Mouse (Mus musculus): ENCODE measurements around the gene Ackr3. TPM values are rescaled to one million over a fixed set of nuclear protein-coding genes. Genes with fewer than 3 reads are reported as not detected.

Ackr3 gene
- total and polyA plus RNA-seq, 3 experiments = 13.1 to 34.4 (median 23.1) TPM

DNA sequence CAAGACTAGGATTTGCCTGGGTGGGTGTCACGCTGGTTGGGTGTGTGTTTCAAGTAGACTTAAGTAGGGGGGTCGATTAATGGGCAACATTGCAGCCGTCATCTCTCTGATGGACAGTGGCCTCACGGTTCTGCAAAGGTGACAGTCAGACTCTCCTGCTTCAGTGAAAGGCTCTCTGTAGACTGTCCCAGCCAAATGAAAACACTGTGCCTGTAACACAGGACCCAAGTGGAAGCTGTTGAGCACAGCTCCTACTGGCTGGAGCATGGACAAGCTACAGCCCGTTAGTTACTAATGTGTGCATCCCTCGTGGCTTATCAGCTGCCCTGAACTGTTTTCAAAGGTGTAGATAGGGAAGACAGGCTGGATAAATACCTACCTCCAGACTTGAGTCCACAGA lies 3.5 kb downstream of the Ackr3 start:
- Histone ChIP-seq H3K4me1 (ENCODE audit: control insufficient read depth in 1 of 2, insufficient read depth in 2 of 2) (peaks cover 36 to 67% of the 10 kb centered on the region in 2 experiments), H3K36me3 (replicated peaks in 1 of 2; ENCODE audit: control insufficient read depth in 1 of 2, insufficient read depth in 1 of 2, low read length in 1 of 2) (peaks cover 3 to 53% of the 10 kb centered on the region in 2 experiments), H3K9me3 (replicated peaks; ENCODE audit: low read length) (no peaks in the 10 kb centered on the region), H3K9ac (ENCODE audit: insufficient read depth, low read depth) (no peak overlapping the region), H3K4me2 (ENCODE audit: insufficient read depth, low read depth, poor library complexity, severe bottlenecking) (peak overlapping the region; percentile 82), H3K4me3 (replicated peaks in 1 of 3; ENCODE audit: low read depth in 2 of 3, low read length in 2 of 3, poor library complexity in 1 of 3) (peak overlapping the region in 2 of 3 experiments; percentile 75 to 82), H3K27me3 (replicated peaks) (no peaks in the 10 kb centered on the region), H3K79me2 (replicated peaks; ENCODE audit: control insufficient read depth, extremely low read depth, insufficient read depth, poor library complexity, severe bottlenecking) (peaks cover 57% of the 10 kb centered on the region), H3K27ac (ENCODE audit: insufficient read depth, low read depth) (no peak overlapping the region)
- in situ Hi-C loops (cut with MboI; ENCODE audit: low pct_ligation_motif_present, low pct_unique_long_range_greater_than_20kb, low sequenced_read_pairs) = loop anchor here (10.0 kb wide), 1 partner anchor 388 kb away; no protein-coding TSS in a partner anchor
- dilution Hi-C loops (cut with MboI; ENCODE audit: extremely low pct_ligation_motif_present, extremely low pct_unique_long_range_greater_than_20kb, low sequenced_read_pairs) = no loop called here
- no peak for DNase-seq (ENCODE audit: extremely low read depth)
- TF ChIP-seq MEF2A (IDR thresholded peaks at IDR 0.05; ENCODE audit: borderline replicate concordance, low read depth, low read length) = no peak
- TF ChIP-seq MAZ (IDR thresholded peaks at IDR 0.05; ENCODE audit: low read depth, low read length) = no peak
- TF ChIP-seq PAX5 (IDR thresholded peaks at IDR 0.05; ENCODE audit: low read length) = no peak
- no peak for TF ChIP-seq GABPA (IDR thresholded peaks at IDR 0.05; ENCODE audit: insufficient replicate concordance, low read depth, low read length)
- no peak for TF ChIP-seq ZMIZ1 (IDR thresholded peaks at IDR 0.05; ENCODE audit: low read depth, low read length)
- TF ChIP-seq RAD21 (IDR thresholded peaks at IDR 0.05; ENCODE audit: low read depth, low read length) = no peak
- no peak for TF ChIP-seq POLR2AphosphoS2 (IDR thresholded peaks at IDR 0.05; ENCODE audit: low read depth, low read length)
- TF ChIP-seq NELFE (IDR thresholded peaks at IDR 0.05; ENCODE audit: low read depth, low read length) = no peak
- no peak for TF ChIP-seq JUN (IDR thresholded peaks at IDR 0.05; ENCODE audit: insufficient read depth, low read depth, low read length)
- TF ChIP-seq CHD1 (IDR thresholded peaks at IDR 0.05; ENCODE audit: low read depth, low read length) = no peak
- TF ChIP-seq JUND (conservative IDR thresholded peaks at IDR 0.05; ENCODE audit: low read depth, low read length) = no peak
- no peak for TF ChIP-seq KAT2A (IDR thresholded peaks at IDR 0.05; ENCODE audit: insufficient replicate concordance, low read length)
- TF ChIP-seq SMC3 (IDR thresholded peaks at IDR 0.05; ENCODE audit: low read depth, low read length) = no peak
- no peak for TF ChIP-seq HCFC1 (IDR thresholded peaks at IDR 0.05; ENCODE audit: low read depth, low read length)
- TF ChIP-seq CHD2 (IDR thresholded peaks at IDR 0.05; ENCODE audit: low read length) = no peak
- TF ChIP-seq NRF1 (IDR thresholded peaks at IDR 0.05; ENCODE audit: low read depth, low read length) = no peak
- TF ChIP-seq ZC3H11A (IDR thresholded peaks at IDR 0.05; ENCODE audit: low read depth, low read length) = no peak
- no peak for TF ChIP-seq MAFK (IDR thresholded peaks at IDR 0.05; ENCODE audit: insufficient replicate concordance, low read length)
- no peak for TF ChIP-seq TCF12 (IDR thresholded peaks at IDR 0.05; ENCODE audit: low read depth, low read length)

DNA sequence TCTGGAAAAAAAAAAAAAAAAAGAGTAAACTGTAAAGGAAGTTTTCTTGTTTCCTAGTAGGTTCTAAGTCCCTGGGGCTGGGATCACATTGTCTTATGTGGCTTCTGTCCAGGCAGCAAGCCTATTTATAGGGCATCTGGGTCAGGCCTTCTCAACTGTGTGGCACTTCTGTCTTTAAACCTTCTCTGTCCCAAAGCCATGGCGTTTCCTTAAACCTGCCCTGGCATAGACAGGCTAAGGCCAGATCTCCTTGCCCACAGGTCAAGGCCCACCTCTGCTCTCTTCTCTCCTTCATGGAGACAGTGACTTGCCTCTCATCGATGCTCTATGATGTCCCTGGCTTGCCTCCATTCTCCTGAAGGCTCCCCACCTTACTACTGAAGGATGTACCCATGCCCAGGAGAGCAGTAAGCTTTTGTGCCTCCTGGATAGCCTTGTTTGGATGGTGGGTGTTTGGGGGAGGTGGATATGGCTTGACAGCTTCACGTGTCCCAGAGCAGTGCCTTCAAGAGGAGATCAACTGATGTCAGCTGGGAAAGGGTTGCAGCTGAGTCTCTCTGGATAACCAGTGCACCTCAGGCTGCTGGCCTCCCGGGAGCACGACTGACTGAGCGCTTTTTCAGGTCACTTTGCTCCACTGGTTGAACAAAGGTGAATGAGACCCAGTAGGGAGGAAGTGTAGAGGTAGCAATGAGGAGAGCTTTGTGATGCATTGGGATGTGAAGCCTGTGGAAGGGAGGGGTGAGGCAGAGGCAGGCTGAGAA lies 4.1 kb downstream of the Ackr3 start:
- DNase-seq (ENCODE audit: extremely low read depth) = no peak
- dilution Hi-C loops (cut with MboI; ENCODE audit: extremely low pct_ligation_motif_present, extremely low pct_unique_long_range_greater_than_20kb, low sequenced_read_pairs) (no loop called here), in situ Hi-C loops (cut with MboI; ENCODE audit: low pct_ligation_motif_present, low pct_unique_long_range_greater_than_20kb, low sequenced_read_pairs) (loop anchor here (10.0 kb wide), 1 partner anchor 387 kb away; no protein-coding TSS in a partner anchor)
- Histone ChIP-seq H3K79me2 (replicated peaks; ENCODE audit: control insufficient read depth, extremely low read depth, insufficient read depth, poor library complexity, severe bottlenecking) (peaks cover 59% of the 10 kb centered on the region), H3K4me3 (replicated peaks in 1 of 3; ENCODE audit: low read depth in 2 of 3, low read length in 2 of 3, poor library complexity in 1 of 3) (peak overlapping the region; percentile 5 to 82 (median 34)), H3K4me2 (ENCODE audit: insufficient read depth, low read depth, poor library complexity, severe bottlenecking) (peak overlapping the region; percentile 82), H3K27ac (ENCODE audit: insufficient read depth, low read depth) (peak overlapping the region; percentile 22; the same call in 1 of the 2 replicates), H3K9ac (ENCODE audit: insufficient read depth, low read depth) (peak overlapping the region; percentile 38), H3K36me3 (replicated peaks in 1 of 2; ENCODE audit: control insufficient read depth in 1 of 2, insufficient read depth in 1 of 2, low read length in 1 of 2) (peaks cover 3 to 60% of the 10 kb centered on the region in 2 experiments), H3K27me3 (replicated peaks) (no peaks in the 10 kb centered on the region), H3K9me3 (replicated peaks; ENCODE audit: low read length) (no peaks in the 10 kb centered on the region), H3K4me1 (ENCODE audit: control insufficient read depth in 1 of 2, insufficient read depth in 2 of 2) (peaks cover 30 to 67% of the 10 kb centered on the region in 2 experiments)
- TF ChIP-seq SIN3A (IDR thresholded peaks at IDR 0.05; ENCODE audit: low read length) = no peak
- no peak for TF ChIP-seq ZC3H11A (IDR thresholded peaks at IDR 0.05; ENCODE audit: low read depth, low read length)
- no peak for TF ChIP-seq MEF2A (IDR thresholded peaks at IDR 0.05; ENCODE audit: borderline replicate concordance, low read depth, low read length)
- no peak for TF ChIP-seq ZNF384 (IDR thresholded peaks at IDR 0.05; ENCODE audit: low read depth, low read length)
- TF ChIP-seq CTCF (conservative IDR thresholded peaks at IDR 0.05 in 1 of 2, IDR thresholded peaks at IDR 0.05 in 1 of 2; ENCODE audit: low read depth in 2 of 2, low read length in 2 of 2) = no peak
- TF ChIP-seq BHLHE40 (IDR thresholded peaks at IDR 0.05; ENCODE audit: low read depth, low read length) = no peak
- TF ChIP-seq KAT2A (IDR thresholded peaks at IDR 0.05; ENCODE audit: insufficient replicate concordance, low read length) = no peak
- TF ChIP-seq ZMIZ1 (IDR thresholded peaks at IDR 0.05; ENCODE audit: low read depth, low read length) = no peak
- TF ChIP-seq CHD2 (IDR thresholded peaks at IDR 0.05; ENCODE audit: low read length) = no peak
- TF ChIP-seq E2F4 (IDR thresholded peaks at IDR 0.05; ENCODE audit: insufficient replicate concordance, low read depth, low read length) = no peak
- TF ChIP-seq SMC3 (IDR thresholded peaks at IDR 0.05; ENCODE audit: low read depth, low read length) = no peak
- no peak for TF ChIP-seq ELF1 (IDR thresholded peaks at IDR 0.05; ENCODE audit: low read depth, low read length)
- TF ChIP-seq RAD21 (IDR thresholded peaks at IDR 0.05; ENCODE audit: low read depth, low read length) = no peak
- no peak for TF ChIP-seq UBTF (IDR thresholded peaks at IDR 0.05; ENCODE audit: low read depth, low read length)
- no peak for TF ChIP-seq JUND (conservative IDR thresholded peaks at IDR 0.05; ENCODE audit: low read depth, low read length)

Measured in CH12.LX (cell line).